Mouse (Mus musculus) erythroblast, adult 5-6 weeks (primary cell): ENCODE measurements around the gene Gm20388. TPM values are rescaled to one million over a fixed set of nuclear protein-coding genes. Genes with fewer than 3 reads are reported as not detected.

Experiments
- ATAC-seq: replicated peaks from 2 replicates; pipeline ENCODE4 v1.8.0; 2016; ENCODE audit warnings: moderate number of reproducible peaks, mild to moderate bottlenecking, moderate TSS enrichment, inconsistent platforms; ENCODE audit not compliant: poor library complexity, low FRiP score, severe bottlenecking
- total RNA-seq, 2 experiments: library from RNA; stranded (forward) in 1 of 2; stranded (reverse) in 1 of 2; fragments of 150-400 nt in 1 of 2; fragments of 200-764, 138-1000 nt in 1 of 2; gene quantifications; 2 replicates each; pipeline versions ENCODE4 v1.2.3 to v1.2.4; 2015 to 2017; ENCODE audit warnings: low replicate concordance in 2 of 2

Gm20388 gene
- total RNA-seq, 2 experiments from 2014 or later, result 2.9 to 7.8 TPM

DNA sequence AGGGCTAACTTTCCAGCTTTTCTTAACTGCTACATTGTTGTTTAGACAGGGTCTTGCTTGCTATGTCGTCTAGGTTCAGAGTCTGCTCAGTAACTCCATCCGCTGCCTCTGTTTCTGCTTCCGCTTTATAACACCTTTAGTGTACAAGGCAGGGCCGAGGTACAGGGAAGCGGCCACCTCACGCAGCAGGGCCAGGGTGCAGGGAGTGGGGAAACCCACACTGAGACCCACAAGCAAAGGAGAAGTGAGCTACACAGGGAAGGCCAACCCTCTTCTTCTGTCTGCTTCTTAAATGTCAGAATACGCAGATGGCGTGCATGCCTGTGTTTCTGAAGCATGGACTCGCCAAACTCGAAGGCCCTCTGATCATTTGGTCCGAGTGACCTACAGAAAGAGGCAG, 568.1 kb downstream of the Gm20388 start:
- ATAC-seq, result no peak

DNA sequence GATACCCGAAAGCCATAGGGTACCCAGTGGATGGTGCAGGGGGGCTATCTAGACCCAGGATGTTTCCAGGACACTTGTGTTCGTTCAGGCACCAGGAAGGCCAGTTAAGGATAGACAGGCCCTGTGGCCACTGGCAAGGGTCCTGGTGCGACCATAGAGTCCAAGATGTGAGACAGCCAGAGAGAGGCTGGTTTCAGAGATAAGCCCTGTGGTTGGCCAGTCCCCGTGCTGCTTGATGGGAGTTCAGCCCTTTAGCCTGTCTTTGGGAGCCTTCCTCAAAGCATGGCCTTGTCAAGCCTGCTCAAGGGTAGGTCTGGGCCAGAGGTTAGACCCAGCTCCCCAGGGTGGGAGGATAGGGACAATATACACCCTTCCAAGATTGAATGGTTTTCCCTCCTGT, 569.0 kb downstream of the Gm20388 start:
- peak; percentile 48 for ATAC-seq

DNA sequence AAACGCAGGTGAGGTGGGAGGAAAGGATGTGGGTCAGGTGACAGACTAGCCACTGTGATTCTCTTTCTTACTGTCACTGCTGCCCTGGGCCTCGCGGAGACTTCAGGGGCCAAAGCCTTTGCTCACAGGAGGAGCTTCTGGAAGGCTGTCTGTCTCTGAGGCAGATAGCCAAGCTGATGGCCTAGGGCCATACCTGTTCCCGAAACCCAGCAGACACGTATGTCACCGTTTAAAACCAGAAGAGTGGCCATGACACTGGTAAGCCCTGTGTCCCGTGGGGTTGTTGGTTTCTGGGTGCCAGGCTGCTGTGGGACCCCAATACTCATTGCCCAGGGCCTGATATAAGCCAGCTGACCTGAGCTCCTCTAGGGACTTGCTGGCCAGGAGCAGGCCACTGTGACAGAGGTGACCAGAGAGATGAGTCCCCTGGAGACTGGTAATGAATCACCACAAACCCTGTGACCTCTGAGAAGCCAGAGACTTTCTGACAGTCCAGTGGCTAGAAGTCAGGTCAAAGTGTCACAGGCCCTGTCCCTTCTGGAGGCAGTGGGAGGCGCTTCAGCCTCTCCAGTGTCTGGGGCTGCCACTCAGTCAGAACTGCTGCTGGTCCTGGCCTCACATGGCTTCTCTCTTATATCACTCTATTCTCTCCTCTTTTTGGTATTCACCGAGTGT, 571.5 kb downstream of the Gm20388 start:
- ATAC-seq, result no peak

GRCm38 (mm10) chr8:120484460-120484859, 573.8 kb downstream of the Gm20388 start:
- no peak for ATAC-seq

GRCm38 (mm10) chr8:120485116-120485515, 574.5 kb downstream of the Gm20388 start:
- ATAC-seq, result no peak

GRCm38 (mm10) chr8:120485551-120486476, 575.2 kb downstream of the Gm20388 start:
- ATAC-seq, result peak; percentile 60

DNA sequence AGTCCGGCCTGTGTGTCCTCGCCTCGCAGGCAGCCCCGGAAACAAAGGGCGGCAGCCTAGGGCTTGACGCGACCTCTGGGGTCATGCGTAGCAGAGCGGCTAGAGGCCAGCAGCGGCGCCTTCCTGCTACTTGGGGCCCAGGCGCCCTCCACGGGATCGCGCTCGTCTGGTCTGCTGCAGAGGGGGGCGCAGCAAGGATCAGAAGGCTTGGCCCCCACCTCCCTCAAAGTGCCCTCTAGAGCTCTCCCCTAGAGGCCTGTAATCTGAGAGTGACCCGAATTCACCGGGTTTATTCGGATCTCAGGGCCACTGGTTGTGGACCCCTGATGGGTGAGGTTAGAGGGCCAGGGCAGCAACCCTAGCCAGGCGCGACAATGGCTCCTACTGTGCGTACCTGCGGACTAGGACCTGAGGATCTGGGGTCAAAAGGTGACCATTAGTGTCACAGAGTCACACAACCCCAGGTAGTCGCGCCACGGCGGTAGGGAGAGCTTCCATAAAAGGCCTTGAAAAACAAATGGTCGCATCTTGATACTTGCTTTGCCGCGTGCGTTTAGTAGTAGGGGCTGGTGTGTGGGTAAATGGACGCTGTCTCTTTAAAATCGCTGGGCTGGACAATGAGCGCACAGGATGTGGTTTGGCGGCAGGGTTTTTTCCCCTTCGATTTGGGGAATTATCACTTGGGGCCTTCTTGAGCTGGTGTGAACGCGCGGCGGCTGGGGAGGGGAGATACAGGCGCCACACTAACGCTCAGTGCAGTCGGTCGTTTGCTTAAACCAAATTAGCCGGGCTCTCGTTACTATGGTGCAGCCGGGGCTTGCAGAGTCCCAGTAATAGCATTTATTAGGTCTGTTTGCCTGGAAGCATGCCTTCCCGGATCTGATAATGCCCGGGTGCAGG, 576.1 kb downstream of the Gm20388 start:
- peak; percentile 27 for ATAC-seq

GRCm38 (mm10) chr8:120487377-120487728, 576.7 kb downstream of the Gm20388 start:
- no peak for ATAC-seq

DNA sequence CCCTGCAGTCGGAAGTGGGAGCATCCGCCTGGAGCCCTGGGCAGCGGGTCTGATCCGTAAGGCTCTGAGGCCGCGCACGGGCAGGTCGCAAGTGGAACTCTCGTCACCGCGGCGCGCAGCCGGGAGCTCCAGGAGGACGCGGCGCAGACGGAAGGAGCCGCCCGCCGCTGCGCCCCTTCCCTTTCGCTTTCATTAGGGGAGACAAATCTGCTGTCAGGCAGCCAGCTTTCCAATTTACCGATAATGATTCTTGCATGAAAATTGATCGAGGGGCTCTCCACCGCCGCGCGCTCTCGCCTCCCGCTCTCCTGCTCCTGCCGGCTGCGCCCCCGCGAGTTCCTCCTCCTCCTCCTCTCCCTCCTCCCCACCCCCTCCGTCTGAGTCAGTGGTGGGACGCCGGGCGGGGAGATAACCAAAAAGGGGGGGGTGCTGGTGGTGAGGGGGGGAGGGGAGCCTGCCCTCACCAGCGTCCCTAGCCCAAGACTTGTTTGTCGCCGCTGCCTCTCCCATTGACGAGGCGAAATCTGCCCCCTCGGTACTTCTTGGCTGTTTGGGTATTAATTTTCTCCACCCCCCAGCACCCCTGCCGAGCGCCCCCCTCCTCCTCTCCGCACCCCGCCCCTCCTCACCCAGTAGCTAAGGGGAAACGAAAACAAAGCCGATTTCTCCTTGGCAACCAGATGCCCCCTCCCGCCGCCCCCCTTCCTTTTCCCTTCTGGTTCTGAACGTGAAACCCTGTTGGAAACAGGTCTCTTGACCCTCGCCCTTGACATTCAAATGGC, 577.3 kb downstream of the Gm20388 start:
- ATAC-seq, result 0 out of 2 replicates have a peak, but pooled peaks have one; percentile 11

DNA sequence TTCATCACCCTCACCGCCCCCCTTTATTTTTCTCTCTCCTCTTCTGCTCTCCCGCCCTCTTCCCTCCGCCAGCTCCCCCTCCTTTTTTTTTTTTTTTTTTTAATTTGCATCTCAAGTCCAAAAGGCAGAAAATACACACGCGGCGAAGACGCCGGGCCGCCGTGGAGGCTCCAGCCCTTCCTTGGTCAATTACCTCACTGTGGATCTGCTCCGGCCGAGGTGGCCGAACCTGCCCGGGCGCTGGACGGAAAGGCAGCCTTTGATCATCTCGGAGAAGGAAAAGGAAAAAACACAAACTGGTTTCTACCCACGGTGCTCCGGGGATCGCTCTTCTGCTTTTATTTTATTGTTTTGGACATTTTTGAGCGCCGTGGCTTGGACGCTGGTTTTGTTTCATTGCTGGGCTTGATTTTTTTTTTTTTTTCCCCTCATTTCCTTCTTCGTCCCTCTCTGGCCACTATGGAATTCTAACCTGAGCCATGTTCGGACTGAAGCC, 578.0 kb downstream of the Gm20388 start:
- ATAC-seq, result no peak

- no peak for ATAC-seq
These were observed 578.6 kb downstream of the Gm20388 start for GRCm38 (mm10) chr8:120489142-120489754.

DNA sequence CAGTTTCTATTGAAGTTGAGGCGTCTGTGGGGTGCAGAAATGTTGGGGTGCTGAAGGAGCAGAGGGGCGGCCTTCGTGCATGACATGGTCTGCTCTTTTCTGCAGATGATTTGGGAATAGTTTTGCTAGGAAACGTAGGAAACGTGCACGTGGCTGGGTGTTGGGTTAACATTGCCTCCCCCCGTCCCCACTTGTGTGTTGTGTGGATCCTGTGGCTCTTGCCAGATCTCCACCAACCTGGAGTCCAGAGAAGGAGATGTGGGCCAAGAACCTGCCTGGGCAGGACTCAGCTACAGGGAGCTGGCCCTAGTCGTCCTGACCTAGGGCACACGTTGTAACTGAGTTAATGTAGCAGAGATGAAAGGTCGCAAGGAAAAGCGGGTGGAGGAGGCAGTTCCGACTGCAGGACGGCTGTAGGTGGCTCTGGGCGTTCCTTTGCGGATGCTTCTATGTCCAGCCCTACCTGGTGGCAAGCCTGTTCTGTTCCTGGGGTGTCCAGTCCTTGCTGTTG, 579.2 kb downstream of the Gm20388 start:
- ATAC-seq, result no peak

GRCm38 (mm10) chr8:120490354-120491141, 579.9 kb downstream of the Gm20388 start:
- ATAC-seq, result no peak

- ATAC-seq, result 0 out of 2 replicates have a peak, but pooled peaks have one; percentile 22
These were observed 580.6 kb downstream of the Gm20388 start for GRCm38 (mm10) chr8:120491166-120491793.

DNA sequence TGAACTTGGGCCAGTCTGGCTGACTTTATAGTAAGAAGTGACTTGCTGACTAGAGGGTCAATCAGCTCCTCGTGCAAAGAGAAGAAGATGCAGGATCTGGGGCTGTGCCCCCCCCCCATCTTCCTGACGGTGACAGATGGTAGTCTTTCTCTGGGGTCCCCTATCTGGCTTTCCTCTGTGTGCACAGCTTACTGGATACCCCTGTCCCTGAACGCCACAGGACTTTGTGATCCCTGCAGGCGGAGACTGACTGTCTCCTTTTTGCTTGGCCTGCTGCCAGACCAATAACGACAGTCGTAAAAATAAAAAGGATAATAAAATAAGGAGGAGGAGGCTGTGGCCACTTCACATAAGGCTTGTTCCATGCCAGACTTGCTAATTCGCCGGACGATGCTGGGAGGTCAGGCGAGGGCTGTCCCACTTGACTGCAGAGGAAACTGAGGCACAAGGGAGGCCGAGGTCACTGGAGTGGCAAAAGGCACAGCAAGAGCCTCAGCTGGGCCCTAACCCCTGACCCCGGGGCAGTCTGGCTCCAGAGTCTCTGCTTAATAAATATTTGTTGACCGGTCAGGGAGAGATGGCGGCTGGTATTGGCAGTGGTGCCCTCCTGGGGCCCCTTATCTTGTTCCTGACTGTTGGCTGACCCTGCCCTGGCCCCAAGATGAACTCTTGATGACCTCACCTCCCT, 581.7 kb downstream of the Gm20388 start:
- 0 out of 2 replicates have a peak, but pooled peaks have one; percentile 0 for ATAC-seq

DNA sequence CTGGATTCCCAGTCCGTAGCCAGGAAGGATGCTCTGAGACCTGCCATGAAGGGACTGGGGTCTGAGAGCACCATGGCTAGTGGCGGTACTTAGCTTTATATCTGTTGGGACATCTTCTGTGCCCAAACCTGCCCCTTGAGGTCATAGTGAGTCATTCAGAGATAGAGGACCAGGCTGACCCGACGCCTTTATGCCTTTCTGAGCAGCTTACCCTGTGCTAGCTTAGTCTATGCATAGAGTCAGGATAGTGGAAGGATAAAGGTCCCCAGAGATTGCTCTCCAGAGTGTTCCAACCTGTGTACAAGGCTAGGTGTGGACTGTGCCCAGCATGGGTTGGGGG, 582.2 kb downstream of the Gm20388 start:
- 0 out of 2 replicates have a peak, but pooled peaks have one; percentile 7 for ATAC-seq
